Mouse (Mus musculus) kidney, embryonic 14.5 days (tissue): ENCODE data around the gene Cfap54. TPM values are rescaled to one million over a fixed set of nuclear protein-coding genes. Genes with fewer than 3 reads are reported as not detected.

Experiments
- ATAC-seq: fragments of 200-750 bp; cut with Nextera tagmentation; 2 replicates; pipeline ENCODE4 v1.8.0; 2017; ENCODE audit warnings: moderate number of reproducible peaks, mild to moderate bottlenecking, moderate TSS enrichment, moderate library complexity; ENCODE audit not compliant: low FRiP score, low TSS enrichment
- H3K27ac ChIP-seq: fragments of 300-500 bp; sonication (generic); 2 replicates; pipeline ENCODE4 v1.5.1; 2014; ENCODE audit warnings: low read depth, mild to moderate bottlenecking, low read length, moderate library complexity, mixed read lengths
- H3K27me3 ChIP-seq: fragments of 300-500 bp; sonication (generic); 2 replicates; pipeline ENCODE4 v1.6.1; 2014; ENCODE audit warnings: mild to moderate bottlenecking, low read length; ENCODE audit not compliant: control insufficient read depth, insufficient read depth
- H3K36me3 ChIP-seq: fragments of 300-500 bp; sonication (generic); 2 replicates; pipeline ENCODE4 v1.6.1; 2014; ENCODE audit warnings: low read length, mixed read lengths; ENCODE audit not compliant: control insufficient read depth, insufficient read depth
- H3K4me1 ChIP-seq: fragments of 300-500 bp; sonication (generic); 2 replicates; pipeline ENCODE4 v1.6.1; 2014; ENCODE audit warnings: low read length, mixed read lengths; ENCODE audit not compliant: control insufficient read depth, insufficient read depth
- H3K4me2 ChIP-seq: fragments of 300-500 bp; sonication (generic); replicated peaks from 2 replicates; pipeline ENCODE4 v1.6.1; 2014; ENCODE audit warnings: low read depth, mild to moderate bottlenecking, low read length
- H3K4me3 ChIP-seq: fragments of 300-500 bp; sonication (generic); 2 replicates; pipeline ENCODE4 v1.5.1; 2014; ENCODE audit warnings: mild to moderate bottlenecking, low read length
- H3K9ac ChIP-seq: fragments of 300-500 bp; sonication (generic); 2 replicates; pipeline ENCODE4 v1.6.1; 2014; ENCODE audit warnings: low read depth, mild to moderate bottlenecking, low read length, moderate library complexity
- H3K9me3 ChIP-seq: fragments of 300-500 bp; sonication (generic); 2 replicates; pipeline ENCODE4 v1.6.1; 2016; ENCODE audit warnings: low read length; ENCODE audit not compliant: control insufficient read depth
- WGBS: fragments of 180-500 bp; shearing (Covaris S2); extraction: QIAGEN DNeasy Blood & Tissue Kit; methylation state at CpG from one replicate; pipeline ENCODE4 v1.1.7; 2014; 5-methylcytosine and 5-hydroxymethylcytosine counted together
- polyA plus RNA-seq: library from polyadenylated mRNA; unstranded; fragments of >200 nt; fragmentation: Nextera tagmentation; extraction: Ambion mirVana; gene quantifications from 2 replicates; pipeline ENCODE4 v1.2.1, GENCODE M21; 2014

Gene Cfap54
- polyA plus RNA-seq, 1 experiment from 2014 or later, result 0.49 TPM

DNA sequence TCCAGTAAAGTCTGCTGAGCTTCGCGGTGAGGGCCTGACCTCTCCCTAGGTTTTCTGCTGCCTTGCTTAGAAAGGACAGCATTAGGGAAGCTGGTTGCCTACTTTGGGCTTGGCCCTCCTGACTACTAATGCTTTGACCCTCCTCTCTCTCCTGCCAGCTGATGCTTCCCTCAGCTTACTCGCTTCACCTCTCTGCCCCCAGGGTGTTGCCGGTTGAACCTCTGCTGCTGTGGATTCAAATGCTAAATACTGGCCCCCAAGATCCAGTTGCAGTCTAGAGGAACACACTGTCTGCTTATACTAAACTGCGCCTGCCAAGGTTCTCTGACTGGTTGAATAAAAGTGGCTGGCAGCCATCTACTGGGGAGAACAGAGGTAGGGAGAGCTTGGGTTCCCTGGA is 263.2 kb downstream of the Cfap54 start:
- no peaks in the 10 kb centered on the region for H3K36me3 ChIP-seq
- H3K4me3 ChIP-seq, result no peak overlapping the region
- no peaks in the 10 kb centered on the region for H3K9me3 ChIP-seq
- H3K27me3 ChIP-seq, result no peaks in the 10 kb centered on the region
- no peak overlapping the region for H3K9ac ChIP-seq
- ATAC-seq, result no peak
- H3K4me1 ChIP-seq, result no peaks in the 10 kb centered on the region
- WGBS, result 49% methylated on average over 5 of the region's 5 CpGs
- no peak overlapping the region for H3K4me2 ChIP-seq
- no peak overlapping the region for H3K27ac ChIP-seq

- H3K9ac ChIP-seq, result no peak overlapping the region
- H3K27ac ChIP-seq, result no peak overlapping the region
- WGBS, result 77% methylated on average over 5 of the region's 5 CpGs
- no peak overlapping the region for H3K4me3 ChIP-seq
- no peak for ATAC-seq
- no peaks in the 10 kb centered on the region for H3K27me3 ChIP-seq
- no peaks in the 10 kb centered on the region for H3K36me3 ChIP-seq
- H3K9me3 ChIP-seq, result no peaks in the 10 kb centered on the region
- no peak overlapping the region for H3K4me2 ChIP-seq
- no peaks in the 10 kb centered on the region for H3K4me1 ChIP-seq
Observed at GRCm38 (mm10) chr10:92816903-92817302, 264.5 kb downstream of the Cfap54 start.

DNA sequence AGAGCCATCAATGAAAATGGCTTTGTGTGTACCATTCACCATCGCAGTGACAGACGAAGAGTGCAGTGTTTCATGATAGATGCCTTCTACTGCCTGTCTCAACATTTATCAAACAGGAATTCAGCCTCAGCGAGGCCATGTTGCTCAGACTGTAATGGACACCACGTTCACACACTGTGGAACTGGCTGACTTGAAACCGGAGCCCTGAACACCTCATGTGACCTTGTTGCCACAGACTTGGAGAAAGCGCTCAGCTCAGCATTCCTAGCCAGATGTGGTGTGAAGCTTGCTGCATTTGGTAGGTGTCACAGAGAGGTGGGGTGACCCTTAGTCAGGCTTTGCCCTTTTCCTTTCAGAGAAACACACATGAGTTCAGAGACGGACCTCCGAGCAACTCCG is 270.5 kb downstream of the Cfap54 start:
- H3K27ac ChIP-seq, result no peak overlapping the region
- 45% methylated on average over 9 of the region's 9 CpGs for WGBS
- no peaks in the 10 kb centered on the region for H3K36me3 ChIP-seq
- H3K9me3 ChIP-seq, result no peaks in the 10 kb centered on the region
- H3K4me2 ChIP-seq, result no peak overlapping the region
- no peaks in the 10 kb centered on the region for H3K27me3 ChIP-seq
- H3K9ac ChIP-seq, result no peak overlapping the region
- H3K4me3 ChIP-seq, result no peak overlapping the region
- H3K4me1 ChIP-seq, result no peaks in the 10 kb centered on the region
- ATAC-seq, result peak; percentile 83

DNA sequence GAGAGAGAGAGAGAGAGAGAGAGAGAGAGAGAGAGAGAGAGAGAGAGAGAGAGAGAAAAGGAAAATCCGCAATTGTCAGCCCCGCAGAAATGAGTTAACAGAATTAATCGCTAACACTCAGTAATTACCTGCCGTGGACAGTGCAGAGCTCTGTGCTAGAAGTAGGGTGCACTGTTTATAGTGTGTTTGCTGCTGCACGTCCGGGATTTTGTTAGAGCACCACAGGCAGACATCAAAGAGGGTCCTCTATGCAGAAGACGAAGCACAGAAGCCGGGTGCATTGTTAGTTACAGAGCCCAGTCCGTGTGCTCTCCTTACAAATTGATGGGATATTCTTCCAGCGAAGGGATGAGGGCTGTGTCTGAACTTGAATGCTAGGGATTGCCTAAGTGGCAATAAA is 289.5 kb downstream of the Cfap54 start:
- Histone ChIP-seq H3K9me3 (no peaks in the 10 kb centered on the region), H3K4me3 (no peak overlapping the region), H3K4me2 (no peak overlapping the region), H3K9ac (no peak overlapping the region), H3K36me3 (no peaks in the 10 kb centered on the region), H3K27me3 (no peaks in the 10 kb centered on the region), H3K4me1 (no peaks in the 10 kb centered on the region), H3K27ac (no peak overlapping the region)
- 80% methylated on average over 10 of the region's 10 CpGs for WGBS
- no peak for ATAC-seq

- no peak overlapping the region for H3K4me2 ChIP-seq
- WGBS, result 83% methylated on average over 9 of the region's 9 CpGs
- H3K9me3 ChIP-seq, result no peaks in the 10 kb centered on the region
- no peaks in the 10 kb centered on the region for H3K4me1 ChIP-seq
- H3K36me3 ChIP-seq, result no peaks in the 10 kb centered on the region
- H3K27ac ChIP-seq, result no peak overlapping the region
- no peak for ATAC-seq
- H3K9ac ChIP-seq, result no peak overlapping the region
- H3K4me3 ChIP-seq, result no peak overlapping the region
- H3K27me3 ChIP-seq, result no peaks in the 10 kb centered on the region
Observed at GRCm38 (mm10) chr10:92791531-92791900, 289.9 kb downstream of the Cfap54 start.

DNA sequence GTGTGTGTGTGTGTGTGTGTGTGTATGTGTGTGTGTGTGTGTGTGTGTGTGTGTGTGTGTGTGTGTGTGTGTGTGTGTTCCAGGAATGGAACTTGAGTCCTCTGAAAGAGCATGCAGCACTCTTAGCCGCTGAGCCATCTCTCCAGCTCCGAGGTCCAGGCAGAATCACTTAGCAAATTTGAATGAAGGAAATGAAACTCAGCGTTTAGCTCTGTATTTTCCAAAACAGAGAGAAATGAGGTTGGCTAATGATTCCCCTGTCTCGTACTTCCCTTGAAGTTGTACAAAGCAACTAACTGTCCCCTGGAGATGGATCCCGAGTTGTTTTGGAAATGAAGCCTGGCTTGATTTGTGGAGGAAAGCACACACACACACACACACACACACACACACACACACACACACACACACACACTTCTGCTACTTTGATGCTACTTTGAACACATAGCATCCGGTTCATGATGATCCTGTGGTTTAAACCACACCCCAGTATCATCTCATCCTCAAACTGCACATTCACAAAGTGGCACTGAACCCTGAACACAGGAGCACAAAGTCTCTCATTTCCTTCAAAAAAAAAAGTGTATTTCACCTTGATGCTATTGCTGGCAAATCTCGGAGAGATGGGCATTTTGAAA is 290.4 kb downstream of the Cfap54 start:
- H3K4me2 ChIP-seq, result no peak overlapping the region
- no peak overlapping the region for H3K27ac ChIP-seq
- H3K27me3 ChIP-seq, result no peaks in the 10 kb centered on the region
- WGBS, result 80% methylated on average over 7 of the region's 7 CpGs
- ATAC-seq, result no peak
- no peak overlapping the region for H3K9ac ChIP-seq
- H3K36me3 ChIP-seq, result no peaks in the 10 kb centered on the region
- no peak overlapping the region for H3K4me3 ChIP-seq
- H3K9me3 ChIP-seq, result no peaks in the 10 kb centered on the region
- no peaks in the 10 kb centered on the region for H3K4me1 ChIP-seq

- H3K4me1 ChIP-seq, result no peaks in the 10 kb centered on the region
- no peaks in the 10 kb centered on the region for H3K27me3 ChIP-seq
- 24% methylated on average over 2 of the region's 2 CpGs for WGBS
- no peak overlapping the region for H3K9ac ChIP-seq
- no peak overlapping the region for H3K4me2 ChIP-seq
- no peaks in the 10 kb centered on the region for H3K9me3 ChIP-seq
- no peak overlapping the region for H3K27ac ChIP-seq
- no peak overlapping the region for H3K4me3 ChIP-seq
- H3K36me3 ChIP-seq, result no peaks in the 10 kb centered on the region
- ATAC-seq, result no peak
Observed at GRCm38 (mm10) chr10:92790247-92790646, 291.2 kb downstream of the Cfap54 start.

- H3K9ac ChIP-seq, result no peak overlapping the region
- H3K27ac ChIP-seq, result no peak overlapping the region
- no peaks in the 10 kb centered on the region for H3K36me3 ChIP-seq
- no peak overlapping the region for H3K4me2 ChIP-seq
- no peaks in the 10 kb centered on the region for H3K27me3 ChIP-seq
- WGBS, result 46% methylated on average over 13 of the region's 13 CpGs
- H3K9me3 ChIP-seq, result no peaks in the 10 kb centered on the region
- no peak for ATAC-seq
- H3K4me1 ChIP-seq, result no peaks in the 10 kb centered on the region
- H3K4me3 ChIP-seq, result no peak overlapping the region
Observed at GRCm38 (mm10) chr10:92788410-92789096, 292.9 kb downstream of the Cfap54 start.

GRCm38 (mm10) chr10:92782691-92783090 is 298.7 kb downstream of the Cfap54 start:
- no peaks in the 10 kb centered on the region for H3K27me3 ChIP-seq
- no peak overlapping the region for H3K27ac ChIP-seq
- H3K36me3 ChIP-seq, result no peaks in the 10 kb centered on the region
- 82% methylated on average over 5 of the region's 5 CpGs for WGBS
- H3K4me2 ChIP-seq, result no peak overlapping the region
- H3K4me3 ChIP-seq, result no peak overlapping the region
- ATAC-seq, result no peak
- no peak overlapping the region for H3K9ac ChIP-seq
- H3K9me3 ChIP-seq, result no peaks in the 10 kb centered on the region
- H3K4me1 ChIP-seq, result no peaks in the 10 kb centered on the region
